Mouse (Mus musculus) liver, embryonic 14.5 days (tissue): ENCODE results near the gene Col6a1. TPM values are rescaled to one million over a fixed set of nuclear protein-coding genes. Genes with fewer than 3 reads are reported as not detected.

Experiments
- ATAC-seq: fragments of 200-750 bp; cut with Nextera tagmentation; 2 replicates; pipeline ENCODE4 v1.8.0; 2017; ENCODE audit warnings: moderate number of reproducible peaks, mild to moderate bottlenecking, moderate library complexity; ENCODE audit not compliant: insufficient read depth
- DNase-seq, 3 experiments: peaks; one replicate each; pipeline ENCODE4 v3.0.0-alpha.2; 2012 to 2013; ENCODE audit warnings: low read depth in 3 of 3, low spot score in 3 of 3
- H3K27ac ChIP-seq: fragments of 300-500 bp; sonication (generic); 2 replicates; pipeline ENCODE4 v1.5.1; 2014; ENCODE audit warnings: moderate library complexity, mild to moderate bottlenecking, control low read depth, inconsistent platforms
- H3K27me3 ChIP-seq: fragments of 300-500 bp; sonication (generic); 2 replicates; pipeline ENCODE4 v1.6.1; 2014; ENCODE audit warnings: mild to moderate bottlenecking, low read length, moderate library complexity; ENCODE audit not compliant: control insufficient read depth, insufficient read depth
- H3K36me3 ChIP-seq: fragments of 300-500 bp; sonication (generic); replicated peaks from 2 replicates; pipeline ENCODE4 v1.6.1; 2014; ENCODE audit warnings: low read depth; ENCODE audit not compliant: control insufficient read depth, insufficient read depth
- H3K4me1 ChIP-seq, 2 experiments: fragments of 200-500 bp in 1 of 2; fragments of 300-500 bp in 1 of 2; sonication (generic) in 1 of 2; replicated peaks; 2 replicates each; pipeline ENCODE4 v1.6.1; 2012 to 2014; ENCODE audit warnings: antibody characterized with exemption in 1 of 2, inconsistent platforms in 1 of 2, low read length in 1 of 2; ENCODE audit not compliant: control insufficient read depth in 2 of 2, insufficient read depth in 2 of 2
- H3K4me2 ChIP-seq: fragments of 300-500 bp; sonication (generic); 2 replicates; pipeline ENCODE4 v1.6.1; 2014; ENCODE audit warnings: low read depth, mild to moderate bottlenecking, control low read depth, moderate library complexity
- H3K4me3 ChIP-seq, 2 experiments: fragments of 200-500 bp in 1 of 2; fragments of 300-500 bp in 1 of 2; sonication (generic) in 1 of 2; 2 replicates each; pipeline ENCODE4 v1.5.1; 2012 to 2014; ENCODE audit warnings: low read depth in 2 of 2, low read length in 2 of 2, mild to moderate bottlenecking in 2 of 2, control low read depth in 1 of 2, inconsistent platforms in 1 of 2, moderate library complexity in 1 of 2; ENCODE audit not compliant: insufficient read depth in 1 of 2
- H3K9ac ChIP-seq: fragments of 300-500 bp; sonication (generic); replicated peaks from 2 replicates; pipeline ENCODE4 v1.6.1; 2014; ENCODE audit warnings: mild to moderate bottlenecking, control low read depth, moderate library complexity
- H3K9me3 ChIP-seq: fragments of 300-500 bp; sonication (generic); 2 replicates; pipeline ENCODE4 v1.6.1; 2016; ENCODE audit warnings: low read length, mixed read lengths; ENCODE audit not compliant: control insufficient read depth
- CTCF ChIP-seq: IDR thresholded peaks from 2 replicates; pipeline ENCODE4 v1.5.1; 2016; ENCODE audit warnings: antibody characterized with exemption, low read depth, control low read depth
- EP300 ChIP-seq: IDR thresholded peaks from 2 replicates; pipeline ENCODE4 v1.6.1; 2016; ENCODE audit warnings: antibody characterized with exemption, low read depth
- WGBS: fragments of 180-500 bp; shearing (Covaris S2); extraction: QIAGEN DNeasy Blood & Tissue Kit; methylation state at CpG from one replicate; pipeline ENCODE4 v1.1.7; 2014; ENCODE audit not compliant: insufficient replicate concordance; 5-methylcytosine and 5-hydroxymethylcytosine counted together
- polyA plus RNA-seq, 2 experiments: library from polyadenylated mRNA; depleted of rRNA in 1 of 2; stranded (reverse) in 1 of 2; unstranded in 1 of 2; fragments of >200 nt; fragmentation: Nextera tagmentation in 1 of 2; extraction: Ambion mirVana in 1 of 2; gene quantifications; 2 replicates each; pipeline versions ENCODE4 v1.2.1 to v1.2.3; 2012 to 2014

Col6a1 gene
- polyA plus RNA-seq, 2 experiments, result 4.8 to 6.1 TPM

DNA sequence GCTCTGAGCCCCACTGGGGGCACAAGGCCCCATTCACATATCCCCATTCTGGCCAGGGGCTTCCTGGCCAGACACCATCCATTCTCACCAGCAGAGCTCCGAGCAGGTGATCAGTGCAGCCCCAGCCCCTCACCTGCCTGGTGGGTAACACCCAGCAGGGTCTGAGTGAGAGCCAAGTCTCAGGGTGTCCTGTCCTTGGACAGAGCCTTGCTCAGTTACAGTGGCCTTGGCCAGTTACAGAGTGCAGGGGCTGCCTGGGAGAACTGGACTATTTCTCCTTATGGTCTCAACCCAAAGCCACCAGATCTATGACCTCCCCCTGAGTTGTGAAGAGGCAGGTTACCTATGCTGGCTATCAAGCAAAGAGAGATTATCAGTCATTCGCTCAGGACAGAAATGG lies 871 bp downstream of the Col6a1 start:
- Histone ChIP-seq H3K27ac (no peak overlapping the region), H3K9me3 (no peaks in the 10 kb centered on the region), H3K4me3 (no peak overlapping the region), H3K36me3 (no peaks in the 10 kb centered on the region), H3K9ac (no peak overlapping the region), H3K4me2 (no peak overlapping the region), H3K4me1 (no peaks in the 10 kb centered on the region), H3K27me3 (no peaks in the 10 kb centered on the region)
- WGBS, result 63% methylated on average over 2 of the region's 2 CpGs
- DNase-seq (no peak), ATAC-seq (no peak)
- TF ChIP-seq EP300 (no peak), CTCF (no peak)

- DNase-seq, result no peak
- Histone ChIP-seq H3K9ac (no peak overlapping the region), H3K4me3 (no peak overlapping the region), H3K27me3 (no peaks in the 10 kb centered on the region), H3K27ac (no peak overlapping the region), H3K4me2 (no peak overlapping the region), H3K4me1 (no peaks in the 10 kb centered on the region), H3K36me3 (no peaks in the 10 kb centered on the region), H3K9me3 (no peaks in the 10 kb centered on the region)
- no peak for ATAC-seq
- no peak for TF ChIP-seq CTCF
- no peak for TF ChIP-seq EP300
- WGBS, result 14% methylated on average over 5 of the region's 5 CpGs
Measured at GRCm38 (mm10) chr10:76724231-76724736, 1.7 kb downstream of the Col6a1 start.

DNA sequence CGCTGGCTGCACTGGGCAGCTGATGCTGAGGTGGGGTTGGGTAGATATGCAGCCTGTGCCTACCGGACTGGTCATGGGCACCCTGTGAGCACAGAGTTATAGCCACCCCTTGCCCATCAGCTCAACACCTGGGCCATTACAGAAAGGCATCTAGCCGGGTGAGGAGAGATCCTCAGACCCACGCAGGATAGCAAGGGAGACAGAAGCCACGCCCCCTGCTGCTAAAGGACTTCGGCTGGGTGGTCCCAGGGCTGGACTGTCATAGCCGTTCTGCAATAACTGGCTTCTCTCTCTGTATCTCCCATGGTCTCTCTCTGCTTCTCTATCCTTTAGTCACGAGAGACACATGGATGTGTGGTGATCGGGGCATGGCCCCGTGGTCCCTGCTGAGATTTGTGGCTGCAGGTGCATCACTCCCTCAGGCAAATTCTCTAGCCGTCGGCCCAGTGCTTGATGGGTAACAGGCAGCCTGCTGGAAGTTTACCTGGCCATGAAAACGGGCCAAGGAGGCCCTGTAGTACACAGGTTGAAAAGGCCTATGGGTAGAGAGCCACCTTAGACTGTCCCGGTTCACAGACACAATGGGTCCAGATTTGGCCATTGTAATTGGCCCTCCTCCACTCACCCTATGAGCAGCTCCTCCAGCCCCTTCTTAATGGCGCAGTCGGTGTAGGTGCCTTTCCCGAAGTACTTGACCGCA lies 3.1 kb downstream of the Col6a1 start:
- no peak for TF ChIP-seq EP300
- TF ChIP-seq CTCF, result no peak
- no peaks in the 10 kb centered on the region for H3K36me3 ChIP-seq
- H3K9ac ChIP-seq, result no peak overlapping the region
- H3K4me1 ChIP-seq, result no peaks in the 10 kb centered on the region
- no peak for ATAC-seq
- H3K9me3 ChIP-seq, result no peaks in the 10 kb centered on the region
- WGBS, result 71% methylated on average over 18 of the region's 18 CpGs
- no peaks in the 10 kb centered on the region for H3K27me3 ChIP-seq
- no peak overlapping the region for H3K27ac ChIP-seq
- no peak overlapping the region for H3K4me2 ChIP-seq
- no peak for DNase-seq
- H3K4me3 ChIP-seq, result no peak overlapping the region

GRCm38 (mm10) chr10:76721746-76722145 lies 4.2 kb downstream of the Col6a1 start:
- 69% methylated on average over 6 of the region's 6 CpGs for WGBS
- no peak for ATAC-seq
- no peaks in the 10 kb centered on the region for H3K9me3 ChIP-seq
- H3K36me3 ChIP-seq, result no peaks in the 10 kb centered on the region
- DNase-seq, result no peak
- H3K27me3 ChIP-seq, result no peaks in the 10 kb centered on the region
- no peak overlapping the region for H3K27ac ChIP-seq
- no peak overlapping the region for H3K4me2 ChIP-seq
- no peak for TF ChIP-seq EP300
- no peak for TF ChIP-seq CTCF
- no peak overlapping the region for H3K9ac ChIP-seq
- H3K4me3 ChIP-seq, result no peak overlapping the region
- no peaks in the 10 kb centered on the region for H3K4me1 ChIP-seq

DNA sequence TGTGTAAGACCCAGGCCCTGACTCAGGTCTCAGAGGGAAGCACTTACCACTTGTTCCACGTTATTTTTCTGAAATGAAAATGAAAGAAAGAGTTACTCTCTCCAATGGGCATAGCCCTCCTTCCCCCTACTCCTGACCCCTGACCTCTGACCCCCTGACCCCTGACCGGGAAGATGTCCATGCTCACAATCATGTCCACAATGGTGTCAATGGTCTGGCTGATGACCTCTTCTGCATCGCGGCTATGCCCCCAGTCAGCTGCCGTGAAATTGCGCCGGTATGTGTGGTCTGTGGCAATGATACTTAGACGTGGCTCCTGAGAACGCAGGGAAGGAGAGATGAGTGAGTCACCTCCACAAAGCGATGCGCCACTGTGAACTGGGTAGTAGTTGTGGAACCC lies 4.8 kb downstream of the Col6a1 start:
- H3K4me3 ChIP-seq, result no peak overlapping the region
- no peaks in the 10 kb centered on the region for H3K9me3 ChIP-seq
- DNase-seq (no peak), ATAC-seq (no peak)
- H3K9ac ChIP-seq, result no peak overlapping the region
- no peak overlapping the region for H3K4me2 ChIP-seq
- 70% methylated on average over 11 of the region's 11 CpGs for WGBS
- no peaks in the 10 kb centered on the region for H3K27me3 ChIP-seq
- H3K4me1 ChIP-seq, result no peaks in the 10 kb centered on the region
- H3K27ac ChIP-seq, result no peak overlapping the region
- no peaks in the 10 kb centered on the region for H3K36me3 ChIP-seq
- TF ChIP-seq CTCF, result no peak
- no peak for TF ChIP-seq EP300
